Mouse (Mus musculus) cerebellum, postnatal 25 days (tissue): ENCODE results near the gene Ercc1.

Experiments
- DNase-seq, 2 experiments: peaks; one replicate each; pipeline ENCODE4 v3.0.0; 2021; ENCODE audit warnings: mixed read lengths in 2 of 2

Ercc1 gene

DNA sequence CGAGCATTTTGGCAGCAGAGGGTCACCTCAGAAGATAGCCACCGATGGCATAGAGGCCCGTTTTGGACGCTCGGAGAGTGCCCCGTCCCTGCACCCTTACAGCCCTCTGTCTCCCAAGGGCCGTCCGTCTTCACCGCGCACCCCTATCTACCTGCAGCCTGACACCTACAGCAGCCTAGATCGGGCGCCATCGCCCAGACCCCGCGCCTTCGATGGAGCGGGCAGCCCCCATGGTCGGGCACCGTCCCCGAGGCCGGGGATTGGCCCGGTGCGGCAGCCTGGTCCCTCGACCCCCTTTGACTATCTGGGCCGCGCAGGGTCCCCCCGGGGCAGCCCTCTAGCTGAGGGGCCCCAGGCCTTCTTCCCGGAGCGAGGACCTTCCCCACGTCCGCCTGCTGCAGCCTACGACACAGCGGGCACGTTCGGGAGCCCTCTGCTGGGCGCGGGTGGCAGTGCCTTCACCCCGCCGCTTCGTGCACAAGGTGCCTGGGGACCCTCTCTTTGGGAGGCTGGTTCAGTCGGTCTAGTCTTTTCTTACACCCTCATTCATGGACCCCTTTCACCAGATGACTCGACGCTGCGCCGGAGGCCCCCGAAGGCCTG is 25.3 kb downstream of the Ercc1 start:
- peak; percentile 76 to 84 for DNase-seq

DNA sequence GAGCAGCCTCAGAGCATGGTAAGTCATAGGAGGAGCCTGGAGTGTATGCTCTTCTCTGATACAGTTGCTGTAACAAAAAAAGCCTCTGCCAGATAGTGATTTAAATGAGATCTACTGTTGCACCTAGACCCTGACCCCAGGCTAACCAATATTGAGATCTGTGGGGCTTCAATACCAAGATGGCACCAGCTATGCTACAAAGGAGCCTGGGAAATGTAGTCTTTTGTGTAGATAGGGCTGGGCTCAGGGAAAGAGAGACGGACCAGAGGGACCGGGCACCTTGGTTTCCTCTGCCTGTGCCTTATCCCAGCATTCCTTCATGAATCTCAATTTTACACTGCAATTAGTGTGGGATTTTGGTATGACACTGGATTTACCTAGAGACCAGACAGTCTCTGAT is 28.8 kb downstream of the Ercc1 start:
- no peak for DNase-seq

DNA sequence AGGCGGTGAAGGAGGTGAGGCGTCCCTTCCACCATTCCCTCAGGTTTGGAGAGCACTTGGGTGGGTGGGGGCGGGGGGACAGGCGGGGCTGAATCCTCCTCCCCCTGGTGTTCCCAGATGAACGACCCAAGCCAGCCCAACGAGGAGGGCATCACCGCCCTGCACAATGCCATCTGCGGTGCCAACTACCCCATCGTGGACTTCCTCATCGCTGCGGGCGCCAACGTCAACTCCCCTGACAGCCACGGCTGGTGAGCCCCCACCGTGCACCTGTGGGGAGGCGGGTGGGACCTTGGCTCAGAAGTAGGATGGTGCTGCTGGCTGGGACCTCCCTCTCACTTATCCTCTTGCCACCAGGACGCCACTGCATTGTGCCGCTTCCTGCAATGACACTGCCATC is 30.8 kb downstream of the Ercc1 start:
- no peak for DNase-seq

DNA sequence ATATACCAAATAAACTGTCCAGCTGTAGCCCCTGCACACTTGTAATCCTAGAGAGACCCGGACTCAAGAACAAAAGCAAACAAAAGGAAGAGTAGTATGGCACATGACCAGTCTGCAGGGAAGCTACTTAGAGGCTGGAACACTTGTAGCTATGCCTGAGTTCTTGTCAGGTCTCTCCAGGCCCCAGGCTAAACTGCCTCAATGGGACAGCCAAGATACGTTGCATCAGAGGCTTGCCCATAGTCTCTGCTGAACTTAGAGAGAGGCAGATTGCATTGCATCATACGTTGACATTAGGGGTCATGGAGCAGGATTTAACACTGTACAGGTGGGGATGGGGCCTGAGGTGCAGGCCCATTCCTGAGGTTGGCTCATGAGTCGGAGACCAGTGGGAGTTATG is 31.4 kb downstream of the Ercc1 start:
- no peak for DNase-seq

DNA sequence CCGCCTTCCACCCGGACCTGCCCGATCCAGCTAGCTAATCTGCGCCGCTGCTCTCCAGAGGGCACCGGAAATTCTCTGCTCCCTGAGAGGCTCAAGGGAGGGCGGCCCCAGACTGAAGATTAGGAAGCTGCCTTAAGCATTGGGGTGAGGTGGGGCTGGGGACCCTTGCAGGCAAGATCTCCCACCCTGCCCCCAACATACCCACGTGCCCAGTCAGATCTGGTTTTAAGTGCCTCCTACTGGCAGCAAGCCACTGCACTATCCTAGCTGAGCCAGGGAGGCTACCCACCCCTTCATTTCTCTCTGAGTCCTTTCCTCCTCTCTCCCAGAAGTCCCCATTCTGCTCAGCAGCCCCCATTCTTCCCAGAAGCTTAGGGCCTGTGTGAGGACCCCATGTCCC is 33.5 kb downstream of the Ercc1 start:
- no peak for DNase-seq

DNA sequence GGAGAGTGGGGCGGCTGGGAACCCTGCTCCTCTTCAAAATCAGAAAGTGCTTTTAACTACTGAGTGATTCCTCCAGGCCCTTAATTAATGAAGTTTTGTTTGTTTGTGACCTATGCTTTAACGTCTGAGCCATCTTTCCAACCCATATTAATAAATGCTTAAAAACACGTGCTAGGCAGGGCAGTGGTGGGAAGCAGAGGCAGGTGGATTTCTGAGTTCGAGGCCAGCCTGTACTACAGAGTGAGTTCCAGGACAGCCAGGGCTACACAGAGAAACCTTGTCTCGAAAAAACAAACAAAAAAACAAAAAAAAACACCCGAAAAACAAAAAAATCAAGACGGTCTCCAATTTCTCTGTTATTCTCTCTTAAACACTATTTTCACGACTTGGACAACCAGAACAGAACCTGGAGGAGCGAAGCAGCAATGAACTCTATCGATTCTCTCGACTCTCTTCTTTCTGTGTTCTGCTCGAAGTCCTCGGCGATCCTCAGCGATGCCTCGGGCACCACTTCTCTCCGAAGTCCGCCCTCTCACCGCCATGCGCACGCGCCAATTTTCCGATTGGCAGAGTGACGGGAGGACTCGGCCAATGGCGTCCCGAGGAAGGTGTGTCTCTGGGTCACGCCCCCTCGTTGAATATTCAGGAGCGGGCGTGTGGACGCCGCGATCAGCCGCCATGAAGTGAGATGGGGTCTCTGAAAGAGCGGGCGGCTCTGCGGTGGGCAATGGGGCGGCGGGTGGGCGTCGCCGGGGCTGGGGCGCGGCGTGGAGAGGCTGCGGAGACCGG is 37.0 kb downstream of the Ercc1 start, which contains the start of gene Ercc2:
Gene Ercc2 (plus strand): TSS at position 634 of the 789 bp plus-strand sequence.
- peak; percentile 99 for DNase-seq

DNA sequence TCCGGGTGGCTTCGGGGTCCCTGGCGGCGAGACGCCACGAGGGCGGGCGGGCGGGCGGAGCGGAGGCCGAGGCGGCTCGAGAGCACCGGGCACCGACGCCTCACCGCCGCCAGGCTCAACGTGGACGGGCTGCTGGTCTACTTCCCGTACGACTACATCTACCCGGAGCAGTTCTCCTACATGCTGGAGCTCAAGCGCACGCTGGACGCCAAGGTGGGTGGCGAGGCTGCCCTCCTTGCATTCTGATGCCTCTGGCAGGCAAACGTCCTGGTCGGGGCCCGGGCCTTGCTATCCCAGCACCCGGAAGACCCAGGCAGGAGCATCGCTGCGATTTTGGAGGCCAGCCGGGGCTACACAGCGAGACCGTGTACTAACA is 37.6 kb downstream of the Ercc1 start:
- no peak for DNase-seq

DNA sequence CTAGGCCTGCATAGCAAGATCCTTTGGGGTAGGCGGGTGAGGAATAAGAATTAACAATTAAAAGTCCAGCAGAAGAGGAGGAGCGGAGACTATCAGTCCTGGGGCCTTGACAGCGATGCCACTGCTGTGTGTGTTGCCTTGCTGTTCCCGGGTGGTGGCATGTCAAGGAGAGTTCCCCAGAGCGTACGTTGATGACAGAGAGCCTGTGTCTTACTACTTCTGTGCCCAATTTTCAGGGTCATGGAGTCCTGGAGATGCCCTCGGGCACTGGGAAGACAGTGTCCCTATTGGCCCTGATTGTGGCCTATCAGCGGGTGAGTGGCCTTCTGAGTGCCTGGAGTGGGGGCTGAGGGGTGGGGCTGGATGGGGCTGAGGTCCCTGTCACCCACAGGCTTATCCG is 39.1 kb downstream of the Ercc1 start:
- no peak for DNase-seq

DNA sequence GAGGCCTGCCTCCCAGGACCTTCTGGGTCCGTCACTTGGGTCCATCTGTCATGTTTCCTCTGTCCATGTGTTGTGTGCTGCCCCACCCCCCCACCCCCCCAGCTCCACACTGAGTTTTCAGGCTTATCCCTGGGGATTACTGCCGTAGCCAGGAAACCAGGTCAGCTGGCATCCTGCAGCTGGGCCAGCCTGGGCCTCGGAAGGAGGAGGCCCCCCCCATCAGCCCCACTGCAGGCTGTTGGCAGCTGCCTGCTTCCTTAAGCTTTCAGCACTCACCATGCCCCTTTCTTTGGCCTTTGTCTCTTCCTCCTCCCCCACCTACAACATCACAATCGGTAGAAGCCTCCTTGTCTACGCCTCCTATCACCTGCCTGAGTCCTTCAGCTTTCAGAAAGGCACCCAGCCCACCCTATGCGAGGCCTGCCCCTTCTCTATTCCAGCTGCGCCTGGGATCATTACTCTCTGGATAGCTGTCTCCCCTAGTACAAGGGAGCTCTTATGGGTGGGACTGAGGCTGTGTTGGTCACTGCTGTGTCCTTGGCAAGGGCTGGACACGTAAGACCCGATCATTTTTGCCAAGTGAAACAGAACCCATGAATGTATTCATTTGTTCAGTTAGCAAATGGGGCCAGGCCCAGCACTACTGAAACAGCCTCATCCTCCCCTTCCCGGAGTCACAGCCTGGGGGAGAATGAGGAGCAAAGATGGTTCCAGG is 44.3 kb downstream of the Ercc1 start:
- DNase-seq = peak in 1 of 2 experiments; percentile 40

DNA sequence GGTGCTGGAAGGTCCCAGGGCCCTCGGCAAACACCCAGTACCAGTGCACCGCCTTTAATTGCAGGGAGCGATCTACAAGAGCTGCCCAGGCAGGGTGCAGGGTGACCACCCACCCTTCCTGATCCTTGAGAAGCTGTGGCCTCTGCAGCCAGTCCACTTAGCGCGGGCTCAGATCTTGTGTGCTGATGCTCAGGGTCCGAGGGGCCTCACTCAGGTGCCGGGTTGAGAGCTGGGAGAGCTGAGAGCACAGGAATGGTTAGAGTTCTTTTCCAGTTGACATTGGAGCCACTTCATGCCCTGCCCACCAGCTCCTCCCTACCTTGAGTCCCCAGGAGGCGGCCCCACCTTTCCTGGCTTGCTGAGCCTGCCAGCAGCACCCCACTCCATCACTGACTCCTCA is 49.9 kb downstream of the Ercc1 start:
- DNase-seq = no peak

DNA sequence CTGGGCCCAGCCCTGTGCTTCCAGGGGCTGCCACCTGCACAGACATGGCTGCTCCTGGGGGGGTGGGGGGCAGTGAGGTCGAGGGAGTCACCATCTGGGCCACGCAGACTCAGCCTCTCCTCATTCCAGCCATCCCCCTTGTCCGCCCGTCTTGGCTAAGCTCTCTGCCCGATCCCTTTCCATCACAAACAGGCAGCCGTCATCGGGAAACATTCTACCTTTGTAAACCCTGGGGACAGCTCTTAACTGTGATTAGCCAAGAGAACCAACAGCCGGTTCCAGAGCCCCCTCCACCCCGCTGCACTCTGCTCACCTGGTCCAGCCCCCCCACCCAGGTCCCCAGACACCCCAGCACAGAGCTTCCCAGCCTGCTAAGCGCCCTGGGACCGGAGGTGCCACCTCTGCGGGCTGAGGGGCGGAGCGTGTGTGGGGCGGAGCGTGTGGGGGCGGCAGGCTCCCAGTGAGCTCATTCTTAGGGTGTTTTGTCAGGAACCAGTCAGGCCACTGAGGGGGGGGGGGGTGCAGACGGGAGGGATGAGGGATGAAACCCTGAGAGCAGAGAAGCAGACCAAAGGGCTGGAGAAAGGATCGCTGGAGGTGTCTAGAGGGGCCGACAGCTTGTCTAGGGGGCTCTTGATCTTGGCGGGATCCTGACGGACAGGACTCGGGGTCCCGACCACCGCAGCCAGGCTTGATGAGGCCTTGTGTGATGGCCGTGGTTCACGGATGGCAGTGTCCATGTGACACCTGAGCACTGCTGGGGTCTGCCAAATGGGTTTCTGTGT is 55.1 kb downstream of the Ercc1 start:
- DNase-seq = no peak

DNA sequence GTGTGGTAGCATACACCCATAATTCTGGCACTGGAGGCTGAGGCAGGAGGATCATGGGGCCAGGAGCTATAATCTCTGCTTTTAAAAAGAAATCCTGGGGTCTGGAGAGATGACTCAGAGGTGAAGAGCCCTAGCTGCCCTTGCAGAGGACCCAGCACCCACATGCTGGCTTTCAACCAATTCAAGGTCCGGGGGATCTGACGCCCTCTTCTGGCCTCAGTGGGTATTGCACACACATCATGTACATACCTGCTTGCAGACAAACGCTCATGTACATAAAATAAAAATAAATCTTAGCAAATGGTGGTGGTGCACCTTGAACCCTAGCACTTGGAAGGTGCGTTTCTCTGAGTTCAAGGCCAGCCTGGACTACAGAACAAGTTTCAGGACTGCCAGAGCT is 56.4 kb downstream of the Ercc1 start:
- DNase-seq = no peak

DNA sequence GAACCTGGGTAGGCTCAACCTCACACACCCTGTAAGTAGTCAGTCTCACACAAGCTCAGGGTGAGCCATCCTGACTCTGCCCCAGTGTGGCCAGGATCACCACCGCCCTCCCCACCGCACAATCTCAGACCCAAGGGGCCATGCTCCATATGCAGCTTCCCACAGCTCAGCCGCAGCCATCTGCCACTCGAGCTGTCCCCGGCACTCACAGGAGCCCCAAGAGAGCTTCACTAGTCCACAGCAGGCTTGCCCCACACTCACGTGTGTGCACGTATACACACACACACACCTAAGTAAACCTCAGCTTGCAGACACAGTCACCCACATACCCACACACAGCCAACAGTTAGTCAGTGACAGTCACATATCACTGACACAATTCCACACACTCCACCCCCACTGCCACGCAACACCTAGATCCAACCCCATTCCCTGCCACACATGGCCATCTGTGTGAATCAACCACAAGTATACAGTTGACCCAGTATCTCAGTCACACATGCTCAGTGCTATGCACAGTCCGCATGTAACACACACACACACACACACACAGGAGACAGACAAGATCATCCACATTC is 58.0 kb downstream of the Ercc1 start:
- no peak for DNase-seq

DNA sequence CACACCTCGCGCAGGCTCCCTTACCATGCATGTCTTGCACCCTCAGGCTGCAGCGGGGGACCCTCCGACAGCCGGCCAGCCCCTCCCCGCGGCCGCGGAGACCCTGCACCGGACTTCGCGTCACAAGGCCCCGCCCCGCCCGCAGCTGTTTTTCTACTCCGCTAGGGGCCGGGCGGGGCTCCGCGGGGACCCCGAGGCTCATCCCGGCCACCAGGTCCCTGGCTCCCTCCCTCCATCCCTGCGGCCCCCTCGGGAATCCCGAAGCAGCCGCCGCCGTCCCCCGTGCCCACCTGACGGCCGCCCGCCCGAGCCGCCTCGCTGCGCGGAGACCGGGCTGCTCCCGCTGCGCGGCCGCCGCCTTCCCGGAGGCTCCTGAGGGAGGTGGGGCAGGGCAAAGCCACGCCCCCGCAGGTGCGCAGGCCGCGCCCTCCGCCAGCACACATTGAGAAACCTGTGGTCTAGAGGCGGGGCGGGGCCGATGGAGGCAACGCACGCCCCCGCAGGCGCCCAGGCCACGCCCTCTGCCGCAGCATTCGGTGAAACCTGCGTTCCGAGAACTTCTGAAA is 59.2 kb downstream of the Ercc1 start, which contains the start of gene Klc3:
Gene Klc3 (minus strand): TSS at position 374 of the 566 bp plus-strand sequence.
- peak; percentile 26 to 67 for DNase-seq

DNA sequence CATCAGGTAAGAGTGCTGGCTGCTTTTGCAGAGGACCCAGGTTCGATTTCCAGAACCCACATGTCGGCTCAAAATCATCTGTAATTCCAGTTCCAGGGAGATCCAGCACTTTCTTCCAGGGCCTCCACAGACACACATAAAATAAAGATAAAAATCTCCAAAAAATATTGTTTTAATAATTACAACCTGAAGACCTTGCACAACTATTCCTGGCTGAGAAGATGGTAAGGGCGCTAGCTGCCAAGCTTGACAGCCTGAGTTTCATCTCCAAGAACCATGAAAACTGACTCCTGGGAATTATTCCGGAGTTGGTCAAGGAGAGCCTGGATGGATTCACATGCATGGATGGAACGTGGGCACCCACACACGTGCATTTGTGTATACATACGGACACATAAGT is 59.9 kb downstream of the Ercc1 start, which contains the start of gene Ckm:
Gene Ckm (plus strand): TSS at position 301 of the 400 bp plus-strand sequence.
- no peak for DNase-seq

DNA sequence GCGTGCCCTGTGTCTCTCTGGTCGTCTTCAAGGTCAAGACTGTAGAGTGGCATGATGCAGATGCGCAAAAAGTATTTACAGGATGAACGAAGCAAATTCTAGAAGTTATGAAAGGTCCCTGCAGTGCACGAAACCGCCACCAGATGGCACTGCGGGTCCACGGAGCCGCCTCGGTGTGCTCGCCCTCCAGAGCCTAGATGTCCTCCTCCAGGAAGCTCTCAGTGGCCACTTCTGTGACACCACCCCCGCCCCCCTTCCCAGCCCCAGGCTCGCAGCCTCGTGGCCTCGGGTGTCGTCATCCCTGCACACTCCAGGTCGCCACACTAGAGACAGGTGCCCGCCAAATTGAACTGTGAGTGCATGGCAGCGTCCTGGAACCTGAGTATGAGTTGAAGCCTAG is 60.8 kb downstream of the Ercc1 start:
- DNase-seq = peak; percentile 86 to 91
